Mouse (Mus musculus): ENCODE data around the gene Lsm4. TPM values are rescaled to one million over a fixed set of nuclear protein-coding genes. Genes with fewer than 3 reads are reported as not detected.

Lsm4 gene
- total RNA-seq, 2 experiments from 2014 or later = 65.4 to 70.3 TPM

DNA sequence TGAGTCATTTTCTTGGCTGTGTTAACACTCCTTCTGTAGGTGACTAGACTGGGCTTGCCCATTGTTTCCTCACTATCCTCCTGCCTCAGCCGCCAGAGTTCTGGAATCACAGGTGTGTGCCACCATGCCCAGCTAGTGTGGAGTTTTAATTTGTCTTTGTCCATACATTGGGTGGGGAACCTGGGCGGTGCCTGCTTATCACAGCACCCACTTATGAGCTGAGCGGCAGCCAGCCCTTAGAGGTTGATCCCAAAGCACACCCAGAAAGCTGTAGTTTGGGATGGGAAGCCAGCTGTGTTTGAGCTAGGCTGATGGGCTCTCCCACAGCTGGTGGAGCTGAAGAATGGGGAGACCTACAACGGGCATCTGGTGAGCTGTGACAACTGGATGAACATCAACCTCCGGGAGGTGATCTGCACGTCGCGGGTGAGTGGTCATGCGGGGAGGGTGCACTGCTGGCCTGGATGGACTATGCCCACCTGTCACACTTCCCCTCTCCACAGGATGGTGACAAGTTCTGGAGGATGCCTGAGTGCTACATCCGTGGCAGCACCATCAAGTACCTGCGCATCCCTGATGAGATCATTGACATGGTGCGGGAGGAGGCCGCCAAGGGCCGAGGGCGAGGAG lies 4.5 kb downstream of the Lsm4 start:
- no peak for DNase-seq (ENCODE audit: low spot score)

- DNase-seq (ENCODE audit: low spot score) = no peak
These were observed 5.6 kb downstream of the Lsm4 start for GRCm38 (mm10) chr8:70678679-70679078.

DNA sequence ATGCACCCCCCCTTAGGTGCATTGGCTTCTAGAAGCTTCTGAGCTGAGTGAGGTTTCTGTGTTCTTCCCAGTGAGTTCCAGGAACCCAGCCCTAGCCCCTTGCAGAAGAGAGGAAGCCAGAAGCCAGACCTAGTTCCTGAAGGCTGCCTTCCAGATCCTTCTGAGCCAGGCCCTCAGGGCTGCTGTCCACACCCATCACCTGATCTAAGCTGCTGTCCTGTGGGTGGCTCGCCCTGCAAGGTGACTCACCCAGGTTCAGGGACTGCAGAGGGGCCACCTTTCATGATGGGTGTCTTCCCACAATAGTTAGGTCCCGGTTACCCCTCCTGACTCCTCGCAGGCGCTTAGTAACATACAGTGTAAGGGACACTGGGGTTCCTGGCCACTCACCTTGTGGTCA lies 6.4 kb downstream of the Lsm4 start:
- DNase-seq (ENCODE audit: low spot score) = no peak

GRCm38 (mm10) chr8:70680039-70680438 lies 7.0 kb downstream of the Lsm4 start:
- DNase-seq (ENCODE audit: low spot score) = no peak

DNA sequence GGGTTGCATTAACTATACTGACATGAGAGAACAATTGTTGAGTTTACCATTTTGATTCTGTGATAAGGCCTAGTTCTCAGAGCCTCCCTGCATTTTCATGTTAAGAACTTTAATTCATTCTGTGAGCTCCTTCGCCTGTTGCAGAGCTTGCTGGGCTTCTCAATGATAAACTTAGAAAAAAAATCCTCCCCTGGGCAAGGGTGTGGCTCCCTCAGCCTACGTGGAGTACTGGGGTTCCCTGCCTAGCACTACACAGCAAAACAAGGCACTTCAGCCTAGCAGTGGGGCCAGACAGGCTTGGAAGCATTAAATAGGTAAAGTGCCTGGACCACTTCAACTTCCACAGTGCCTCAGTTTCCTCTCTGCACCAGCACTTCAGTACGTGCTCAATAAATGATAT lies 8.4 kb downstream of the Lsm4 start:
- DNase-seq (ENCODE audit: low spot score) = no peak

GRCm38 (mm10) chr8:70682193-70682592 lies 9.1 kb downstream of the Lsm4 start:
- DNase-seq (ENCODE audit: low spot score) = peak; percentile 91

DNA sequence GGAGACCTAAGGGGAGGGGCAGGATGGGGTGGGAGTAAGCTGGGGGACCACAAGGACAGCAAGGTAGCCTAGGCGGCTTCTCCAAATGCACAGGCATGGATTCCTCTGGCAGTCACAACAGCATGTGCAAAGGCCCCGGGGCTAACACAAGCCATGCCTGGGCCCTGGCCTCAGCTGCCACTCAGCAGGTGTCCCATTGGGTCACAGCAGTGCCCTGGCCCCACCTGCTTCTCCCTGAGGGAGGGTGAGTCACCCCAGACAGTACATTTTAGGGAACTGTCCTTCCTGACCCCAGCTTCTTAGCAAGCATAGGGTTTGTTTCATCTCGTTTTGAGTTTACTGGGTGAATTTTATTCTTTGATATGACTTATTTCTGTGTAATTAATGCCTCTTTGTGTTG lies 9.6 kb downstream of the Lsm4 start:
- DNase-seq (ENCODE audit: low spot score) = no peak

DNA sequence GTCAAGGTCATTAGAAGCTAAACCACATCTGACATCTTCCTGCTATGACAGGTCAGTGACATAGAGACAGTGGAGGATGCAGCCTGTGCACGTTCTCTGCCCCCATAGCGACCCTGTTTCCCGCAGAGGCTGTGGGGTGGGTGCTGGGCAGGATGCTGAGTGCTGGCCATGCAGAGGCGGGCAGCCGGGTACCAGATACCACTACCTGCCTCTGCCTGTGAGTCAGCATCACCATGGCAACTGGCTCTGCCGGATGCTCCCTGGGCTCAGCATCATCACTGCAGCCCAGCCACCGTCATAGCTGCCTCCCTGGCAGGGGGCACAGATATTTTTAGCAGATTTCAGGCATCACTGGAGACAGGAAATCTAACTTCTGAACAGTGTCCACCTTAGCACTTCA lies 11.2 kb downstream of the Lsm4 start:
- no peak for DNase-seq (ENCODE audit: low spot score)

DNA sequence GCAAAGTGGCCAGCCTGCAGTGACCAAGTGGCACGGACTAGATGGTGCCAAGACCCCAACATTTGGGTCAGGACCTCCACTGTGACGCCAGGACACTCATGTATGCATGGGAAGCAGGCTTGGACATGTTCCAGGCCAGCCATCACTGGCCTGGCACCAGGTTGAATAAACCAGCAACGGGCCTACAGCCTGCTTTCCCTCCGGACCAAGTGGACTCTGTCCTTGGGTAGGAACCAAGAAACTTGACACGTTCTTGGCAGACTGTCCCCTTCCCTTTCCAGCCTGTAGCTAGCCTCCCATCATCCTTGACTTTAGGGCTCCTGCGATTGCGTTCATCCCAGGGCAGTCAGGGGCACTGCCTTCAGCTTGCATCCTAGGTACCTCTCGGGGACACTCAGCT lies 14.5 kb downstream of the Lsm4 start:
- DNase-seq (ENCODE audit: low spot score) = peak; percentile 90

- DNase-seq (ENCODE audit: low spot score) = no peak
These were observed 15.1 kb downstream of the Lsm4 start for GRCm38 (mm10) chr8:70688136-70688535.

GRCm38 (mm10) chr8:70689892-70690390 lies 16.9 kb downstream of the Lsm4 start:
- no peak for DNase-seq (ENCODE audit: low spot score)

DNA sequence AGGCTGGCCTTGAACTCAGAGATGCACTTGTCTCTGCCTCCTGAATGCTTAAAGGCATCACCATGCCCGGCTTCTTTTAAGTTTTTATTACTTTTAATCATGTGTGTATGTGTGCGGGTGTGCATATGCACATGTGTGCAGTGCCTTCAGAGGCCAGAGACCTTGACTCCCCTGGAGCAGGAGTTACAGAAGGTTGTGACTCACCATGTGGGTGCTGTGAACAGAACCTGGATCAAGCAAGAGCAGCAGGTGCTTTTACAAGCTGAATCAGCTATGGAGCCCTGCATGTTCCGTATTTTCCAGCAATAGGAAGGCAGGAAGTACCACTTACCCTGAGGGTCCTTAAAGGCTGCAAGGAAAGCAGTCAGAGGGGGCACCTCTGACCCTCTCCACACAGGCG lies 18.2 kb downstream of the Lsm4 start:
- DNase-seq (ENCODE audit: low spot score) = no peak

DNA sequence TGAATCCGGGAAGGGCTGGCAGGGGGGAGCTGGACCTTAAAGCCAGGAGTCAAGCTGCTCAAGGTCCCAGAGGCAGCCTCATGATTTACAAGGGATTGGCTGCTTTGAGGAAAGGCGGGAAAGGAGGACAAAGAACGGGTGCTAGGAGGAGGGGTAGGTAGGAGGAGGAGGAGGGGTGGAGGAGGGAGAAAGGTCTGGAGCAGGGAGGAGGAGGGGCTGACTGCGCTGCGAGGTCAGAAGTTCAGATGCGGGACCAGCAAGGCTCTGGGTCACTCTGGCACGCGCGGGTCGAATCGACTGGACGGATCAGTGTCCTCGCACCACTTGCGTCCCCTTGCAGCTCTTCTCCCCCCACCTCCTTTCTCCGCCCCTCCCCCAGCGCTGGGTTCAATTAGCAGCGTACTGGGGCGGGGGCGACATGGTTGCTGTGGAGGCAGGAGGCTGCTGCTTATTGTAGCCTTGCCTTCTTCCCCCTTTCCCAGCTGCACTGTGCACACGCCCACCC lies 18.7 kb downstream of the Lsm4 start:
- no peak for DNase-seq (ENCODE audit: low spot score)

DNA sequence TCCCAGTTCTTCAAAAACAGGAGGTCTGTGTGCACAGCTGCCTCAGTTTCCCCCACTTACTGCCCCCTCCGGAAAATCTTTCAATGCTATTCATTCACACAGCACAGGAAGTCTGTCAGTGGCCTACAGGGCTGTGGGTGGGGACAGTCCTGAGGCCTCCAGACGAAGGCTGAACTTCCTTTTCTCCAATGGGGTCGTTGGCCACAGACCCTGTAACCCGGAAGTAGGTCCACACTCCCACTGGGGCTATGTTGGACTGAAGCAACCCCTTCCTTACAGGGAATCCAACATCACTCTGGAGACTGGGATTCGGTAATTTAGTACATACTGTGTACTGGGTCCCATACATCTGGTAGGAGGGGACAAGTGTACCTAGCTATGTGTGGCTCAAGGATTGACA lies 20.6 kb downstream of the Lsm4 start:
- DNase-seq (ENCODE audit: low spot score) = no peak

- peak; percentile 64 for DNase-seq (ENCODE audit: low spot score)
These were observed 22.4 kb downstream of the Lsm4 start for GRCm38 (mm10) chr8:70695318-70696018.

- peak; percentile 72 for DNase-seq (ENCODE audit: low spot score)
These were observed 23.2 kb downstream of the Lsm4 start for GRCm38 (mm10) chr8:70696019-70696885.

- DNase-seq (ENCODE audit: low spot score) = no peak
These were observed 23.9 kb downstream of the Lsm4 start for GRCm38 (mm10) chr8:70696946-70697345.

- no peak for DNase-seq (ENCODE audit: low spot score)
These were observed 24.6 kb downstream of the Lsm4 start for GRCm38 (mm10) chr8:70697366-70698250.

GRCm38 (mm10) chr8:70698310-70699109 lies 25.5 kb downstream of the Lsm4 start, which contains the start of gene Jund:
Gene Jund (plus strand): TSS chr8:70698949.
- DNase-seq (ENCODE audit: low spot score) = peak; percentile 99
